Mouse (Mus musculus): ENCODE data around the gene Aplf. TPM values are rescaled to one million over a fixed set of nuclear protein-coding genes. Genes with fewer than 3 reads are reported as not detected.
"Not testable (repeated sequence)": the region's sequence is repeated elsewhere in the genome, so short reads cannot be mapped to it uniquely, and the experiment has no call there.

The Aplf gene
- polyA plus RNA-seq (2017; shearing (Covaris generic)), result 1 to 10 TPM; 4.0 to 4.7 TPM

GRCm38 (mm10) chr6:87671771-87672517 is at the start of gene Aplf:
Gene Aplf (minus strand): TSS chr6:87672193.
- ATAC-seq, result peak; percentile 100

- ATAC-seq, result no peak
These were observed 42.1 kb upstream of the Aplf start for GRCm38 (mm10) chr6:87714091-87714490.

GRCm38 (mm10) chr6:87712311-87712710 is 40.3 kb upstream of the Aplf start:
- no peak for ATAC-seq

GRCm38 (mm10) chr6:87706246-87706645 is 34.3 kb upstream of the Aplf start:
- ATAC-seq, result no peak

GRCm38 (mm10) chr6:87696544-87696943 is 24.6 kb upstream of the Aplf start:
- no peak for ATAC-seq

- no peak for ATAC-seq
These were observed 24.0 kb upstream of the Aplf start for GRCm38 (mm10) chr6:87695947-87696346.

GRCm38 (mm10) chr6:87680418-87680817 is 8.4 kb upstream of the Aplf start:
- no peak for ATAC-seq

- ATAC-seq, result no peak
These were observed 668 bp upstream of the Aplf start for GRCm38 (mm10) chr6:87672661-87673060.

- no peak for ATAC-seq
These were observed 640 bp downstream of the Aplf start for GRCm38 (mm10) chr6:87671353-87671752.

- ATAC-seq, result no peak
These were observed 2.0 kb downstream of the Aplf start for GRCm38 (mm10) chr6:87669894-87670588.

- ATAC-seq, result no peak
These were observed 3.3 kb downstream of the Aplf start for GRCm38 (mm10) chr6:87668733-87669132.

- no peak for ATAC-seq
These were observed 4.2 kb downstream of the Aplf start for GRCm38 (mm10) chr6:87667804-87668203.

GRCm38 (mm10) chr6:87663445-87663844 is 8.5 kb downstream of the Aplf start:
- ATAC-seq, result no peak

GRCm38 (mm10) chr6:87662197-87662596 is 9.8 kb downstream of the Aplf start:
- ATAC-seq, result no peak

GRCm38 (mm10) chr6:87661707-87662106 is 10.3 kb downstream of the Aplf start:
- no peak for ATAC-seq

- no peak for ATAC-seq
These were observed 13.2 kb downstream of the Aplf start for GRCm38 (mm10) chr6:87658816-87659215.

- peak; percentile 61 for ATAC-seq
These were observed 17.9 kb downstream of the Aplf start for GRCm38 (mm10) chr6:87653904-87654638.

- no peak for ATAC-seq
These were observed 18.5 kb downstream of the Aplf start for GRCm38 (mm10) chr6:87653478-87653877.

- ATAC-seq, result no peak
These were observed 19.3 kb downstream of the Aplf start for GRCm38 (mm10) chr6:87652670-87653069.

GRCm38 (mm10) chr6:87651787-87652186 is 20.2 kb downstream of the Aplf start:
- no peak for ATAC-seq

- ATAC-seq, result no peak
These were observed 33.8 kb downstream of the Aplf start for GRCm38 (mm10) chr6:87638134-87638660.

- ATAC-seq, result no peak
These were observed 39.8 kb downstream of the Aplf start for GRCm38 (mm10) chr6:87632176-87632575.

GRCm38 (mm10) chr6:87628936-87629335 is 43.1 kb downstream of the Aplf start:
- not testable (repeated sequence) for ATAC-seq

Measured in activated CD4-positive, CD25-positive, alpha-beta regulatory T cell, adult 4 months (primary cell).